In the genomic region with DNA sequence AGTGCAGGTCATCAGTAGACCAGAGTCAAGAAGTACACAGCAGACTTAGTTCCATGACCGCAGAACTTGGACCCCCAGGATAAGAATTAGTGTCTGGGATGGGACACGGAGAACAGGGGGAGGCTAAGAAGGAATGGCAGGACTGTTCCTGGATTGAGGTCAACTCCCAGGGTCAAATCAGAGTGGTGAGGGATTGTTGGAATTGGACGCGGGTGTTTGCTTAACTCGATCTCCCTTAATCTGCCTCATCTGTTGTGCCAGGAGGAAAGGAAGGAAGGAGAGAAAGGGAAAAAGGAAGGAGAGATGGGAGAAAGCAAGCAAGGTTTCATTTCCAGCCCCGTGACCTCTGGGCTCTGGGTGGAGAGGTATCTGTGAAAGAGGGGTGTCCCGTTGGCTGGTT, we compare ENCODE assay signal across 8 mouse cellular contexts. TPM values are rescaled to one million over a fixed set of nuclear protein-coding genes. Genes with fewer than 3 reads are reported as not detected.
DNase-seq lines count a peak whose midpoint lies in the region; ATAC-seq and TF ChIP-seq lines count a peak whose summit lies in the region.

Gene Mfap2 (plus strand): TSS at position 301 of the 400 bp plus-strand sequence.

- DNase-seq in adrenal gland, postnatal 14 days, result no peak
- no peak for DNase-seq in adrenal gland, adult (ENCODE audit: inconsistent age in 2 of 2, low spot score in 1 of 2)
- no peak for DNase-seq in testis, postnatal 10 days (ENCODE audit: low spot score)
- no peak for DNase-seq in stomach, postnatal 0 days (ENCODE audit: low spot score)
- no peak for DNase-seq in layer of hippocampus, postnatal 25 days (ENCODE audit: extremely low spot score in 1 of 2, low spot score in 1 of 2)
- no peak for DNase-seq in left cerebral cortex, adult 9 months (ENCODE audit: low spot score in 2 of 2)

- TF ChIP-seq CTCF in testis, adult 2 months (IDR thresholded peaks at IDR 0.05; ENCODE audit: control insufficient read depth, insufficient read depth, insufficient replicate concordance, low read depth, low read length), result no peak
- no peak for TF ChIP-seq CTCF in stomach, postnatal 0 days (IDR thresholded peaks at IDR 0.05; ENCODE audit: low read depth)

- no peak for TF ChIP-seq EP300 in stomach, postnatal 0 days (optimal IDR thresholded peaks at IDR 0.05)

- peaks cover 6% of the 10 kb centered on the region for H3K4me1 ChIP-seq in testis, adult 2 months (ENCODE audit: control insufficient read depth, insufficient read depth, low read length)
- peaks cover 44% of the 10 kb centered on the region for H3K4me1 ChIP-seq in limb, embryonic 13.5 days
- H3K4me1 ChIP-seq in stomach, postnatal 0 days (replicated peaks; ENCODE audit: control insufficient read depth, insufficient read depth), result 0 out of 2 replicates have a peak, but pooled peaks cover 2% of the 10 kb centered on the region

- no peak for TF ChIP-seq POLR2A in testis, adult 2 months (IDR thresholded peaks at IDR 0.05; ENCODE audit: control insufficient read depth, low read depth, low read length)

- no peak within 1 kb of the TSS for H3K27ac ChIP-seq in testis, adult 2 months (ENCODE audit: control insufficient read depth, insufficient read depth, low read depth, low read length)
- H3K27ac ChIP-seq in limb, embryonic 13.5 days, result peak within 1 kb of the TSS; percentile 93
- peak within 1 kb of the TSS; percentile 78 for H3K27ac ChIP-seq in stomach, postnatal 0 days (replicated peaks)

- no peaks in the 10 kb centered on the region for H3K27me3 ChIP-seq in testis, adult 2 months (ENCODE audit: control insufficient read depth, insufficient read depth, low read length)
- no peaks in the 10 kb centered on the region for H3K27me3 ChIP-seq in limb, embryonic 13.5 days
- H3K27me3 ChIP-seq in stomach, postnatal 0 days (ENCODE audit: control insufficient read depth, insufficient read depth, low read length), result no peaks in the 10 kb centered on the region

- 12% methylated on average over 7 of the region's 7 CpGs for WGBS in limb, embryonic 13.5 days
- WGBS in stomach, postnatal 0 days, result 10% methylated on average over 7 of the region's 7 CpGs

- no peak for ATAC-seq in limb, embryonic 13.5 days (ENCODE audit: low FRiP score, low read depth)
- ATAC-seq in stomach, postnatal 0 days (ENCODE audit: low FRiP score, low TSS enrichment), result no peak; the same call in 1 of the 2 replicates

- H3K9ac ChIP-seq in limb, embryonic 13.5 days, result peak within 1 kb of the TSS; percentile 88
- H3K9ac ChIP-seq in stomach, postnatal 0 days (ENCODE audit: low read length), result peak within 1 kb of the TSS; percentile 77

- peak within 1 kb of the TSS; percentile 92 for H3K4me2 ChIP-seq in limb, embryonic 13.5 days (replicated peaks)
- peak within 1 kb of the TSS; percentile 61 for H3K4me2 ChIP-seq in stomach, postnatal 0 days (replicated peaks; ENCODE audit: low read depth)

- H3K4me3 ChIP-seq in testis, adult 2 months (ENCODE audit: control insufficient read depth, low read depth, low read length), result peak within 1 kb of the TSS; percentile 39
- H3K4me3 ChIP-seq in limb, embryonic 13.5 days, result peak within 1 kb of the TSS; percentile 82
- H3K4me3 ChIP-seq in stomach, postnatal 0 days (ENCODE audit: low read depth, low read length), result peak within 1 kb of the TSS; percentile 61

- H3K36me3 ChIP-seq in testis, adult 2 months (ENCODE audit: control insufficient read depth, insufficient read depth, low read length), result no peaks in the 10 kb centered on the region
- H3K36me3 ChIP-seq in limb, embryonic 13.5 days, result peaks cover 59% of the 10 kb centered on the region
- peaks cover 10% of the 10 kb centered on the region for H3K36me3 ChIP-seq in stomach, postnatal 0 days (ENCODE audit: control insufficient read depth, insufficient read depth, low read length)

- no peaks in the 10 kb centered on the region for H3K9me3 ChIP-seq in limb, embryonic 13.5 days
- no peaks in the 10 kb centered on the region for H3K9me3 ChIP-seq in stomach, postnatal 0 days (ENCODE audit: control insufficient read depth, low read length)

RNA-seq across cellular contexts. Expression of gene Mfap2, which starts in this region (rescaled TPM):
- 26.0 and 28.6 TPM in 2 replicates for total RNA-seq in adrenal gland, postnatal 14 days (2021)
- polyA plus RNA-seq in testis, adult 2 months (2012; rRNA removed), result 2.3 and 4.7 TPM in 2 replicates
- 757 and 803 TPM in 2 replicates for polyA plus RNA-seq in limb, embryonic 13.5 days (2015; fragmentation: Nextera tagmentation; extraction: Ambion mirVana)
- 244 and 247 TPM in 2 replicates for polyA plus RNA-seq in stomach, postnatal 0 days (2015; fragmentation: Nextera tagmentation; extraction: Ambion mirVana)
- 1 to 10 TPM; 5.2 to 5.7 TPM for total RNA-seq in layer of hippocampus, postnatal 25 days (2021)

Comparison
In these comparisons a context has a peak if more than half of its experiments do, and no peak if none do; other contexts are left out.
1. RNA of gene Mfap2 (polyA plus RNA-seq): 757 to 803 TPM in limb, embryonic 13.5 days and 244 to 247 TPM in stomach, postnatal 0 days; 2.3 to 4.7 TPM in testis, adult 2 months; every median in the first group is over 10 times any median in the second.
2. Peak in every context shown above with its lines, with median percentiles within 50 percentile points of each other: H3K4me3 ChIP-seq.